Mouse (Mus musculus): ENCODE measurements at regions not wholly inside any gene's neighbourhood (a gene's known extent, or its start where the extent isn't known, plus 50 kb on each side); places are given as distances from the start of the nearest gene placed in this dataset.

GRCm38 (mm10) chr17:68115599-68115998, 111.7 kb upstream of the Arhgap28 start:
- TF ChIP-seq POLR2A (IDR thresholded peaks at IDR 0.05; ENCODE audit: low read depth, low read length), result no peak
- no peak for TF ChIP-seq CTCF (IDR thresholded peaks at IDR 0.05; ENCODE audit: extremely low read depth, insufficient read depth, insufficient read length, insufficient replicate concordance)
- Histone ChIP-seq H3K36me3 (ENCODE audit: control insufficient read depth, insufficient read depth, low read length) (no peaks in the 10 kb centered on the region), H3K4me1 (ENCODE audit: control insufficient read depth, insufficient read depth, insufficient read length) (no peaks in the 10 kb centered on the region), H3K27me3 (ENCODE audit: control insufficient read depth, insufficient read depth, low read length) (no peaks in the 10 kb centered on the region), H3K4me3 (ENCODE audit: extremely low read depth, insufficient read depth, insufficient read length) (no peak overlapping the region), H3K27ac (ENCODE audit: insufficient read depth, low read length) (no peak overlapping the region)
- WGBS, result 84% methylated on average over 4 of the region's 4 CpGs
- no peak for DNase-seq (ENCODE audit: low read depth in 1 of 2, low spot score in 2 of 2)

DNA sequence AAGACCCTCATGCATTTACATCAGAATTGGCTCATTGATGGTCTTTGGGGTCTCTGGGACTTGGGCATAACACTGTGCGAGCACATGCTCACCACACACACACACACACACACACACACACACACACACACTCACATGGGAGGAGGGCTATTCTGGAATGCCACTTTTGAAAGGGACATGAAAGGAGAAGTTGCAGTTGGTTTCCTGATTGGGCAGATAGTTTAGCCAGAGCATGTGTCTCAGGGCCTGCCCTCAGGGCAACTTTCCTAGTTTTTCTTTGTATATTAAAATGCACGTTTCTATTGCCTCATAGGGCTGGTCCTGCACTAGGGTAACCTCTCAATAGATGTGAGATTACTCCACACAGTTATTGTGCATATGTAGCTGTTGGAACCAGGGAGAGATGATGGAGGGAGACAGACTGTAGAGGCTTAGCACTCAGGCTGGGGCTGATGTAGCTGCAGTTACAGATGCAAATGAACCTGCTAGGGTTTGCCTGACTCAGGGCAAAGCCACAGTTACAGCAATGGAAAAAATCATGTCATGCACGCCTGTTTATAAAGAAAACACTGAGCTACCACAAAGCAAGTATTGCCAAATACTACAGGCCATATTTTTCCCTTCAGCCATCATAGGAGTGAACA, 115.3 kb upstream of the Arhgap28 start:
- 44% methylated on average over 3 of the region's 3 CpGs for WGBS
- H3K36me3 ChIP-seq (ENCODE audit: control insufficient read depth, insufficient read depth, low read length), result no peaks in the 10 kb centered on the region
- H3K27me3 ChIP-seq (ENCODE audit: control insufficient read depth, insufficient read depth, low read length), result no peaks in the 10 kb centered on the region
- no peak overlapping the region for H3K4me3 ChIP-seq (ENCODE audit: extremely low read depth, insufficient read depth, insufficient read length)
- H3K27ac ChIP-seq (ENCODE audit: insufficient read depth, low read length), result no peak overlapping the region
- H3K4me1 ChIP-seq (ENCODE audit: control insufficient read depth, insufficient read depth, insufficient read length), result no peaks in the 10 kb centered on the region
- no peak for TF ChIP-seq POLR2A (IDR thresholded peaks at IDR 0.05; ENCODE audit: low read depth, low read length)
- no peak for TF ChIP-seq CTCF (IDR thresholded peaks at IDR 0.05; ENCODE audit: extremely low read depth, insufficient read depth, insufficient read length, insufficient replicate concordance)
- no peak for DNase-seq (ENCODE audit: low read depth in 1 of 2, low spot score in 2 of 2)

GRCm38 (mm10) chr17:68120230-68120629, 116.3 kb upstream of the Arhgap28 start:
- Histone ChIP-seq H3K27me3 (ENCODE audit: control insufficient read depth, insufficient read depth, low read length) (no peaks in the 10 kb centered on the region), H3K27ac (ENCODE audit: insufficient read depth, low read length) (no peak overlapping the region), H3K4me3 (ENCODE audit: extremely low read depth, insufficient read depth, insufficient read length) (no peak overlapping the region), H3K4me1 (ENCODE audit: control insufficient read depth, insufficient read depth, insufficient read length) (no peaks in the 10 kb centered on the region), H3K36me3 (ENCODE audit: control insufficient read depth, insufficient read depth, low read length) (no peaks in the 10 kb centered on the region)
- WGBS, result 84% methylated on average over 5 of the region's 5 CpGs
- TF ChIP-seq POLR2A (IDR thresholded peaks at IDR 0.05; ENCODE audit: low read depth, low read length) (no peak), CTCF (IDR thresholded peaks at IDR 0.05; ENCODE audit: extremely low read depth, insufficient read depth, insufficient read length, insufficient replicate concordance) (no peak)
- DNase-seq (ENCODE audit: low read depth in 1 of 2, low spot score in 2 of 2), result no peak

DNA sequence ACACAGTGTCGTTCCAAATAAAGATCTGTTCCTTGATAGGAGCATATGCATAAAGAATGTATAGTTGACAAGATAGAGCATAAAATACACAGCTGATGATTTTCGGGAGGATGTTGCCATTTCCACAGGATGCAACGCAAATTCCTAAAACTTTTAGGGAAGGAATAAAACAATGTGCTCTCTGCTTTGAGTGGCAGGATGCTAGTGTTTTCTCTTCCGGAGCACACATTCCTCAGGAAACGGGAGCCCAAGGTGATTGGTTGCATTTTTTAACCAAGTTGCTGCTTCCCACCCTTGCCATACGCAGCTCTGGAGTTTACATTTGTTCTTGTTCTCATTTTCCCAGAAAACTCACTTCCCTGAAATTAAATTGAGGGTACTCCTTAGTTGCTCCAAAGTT, 116.8 kb upstream of the Arhgap28 start:
- no peaks in the 10 kb centered on the region for H3K36me3 ChIP-seq (ENCODE audit: control insufficient read depth, insufficient read depth, low read length)
- H3K27ac ChIP-seq (ENCODE audit: insufficient read depth, low read length), result no peak overlapping the region
- DNase-seq (ENCODE audit: low read depth in 1 of 2, low spot score in 2 of 2), result no peak
- no peak overlapping the region for H3K4me3 ChIP-seq (ENCODE audit: extremely low read depth, insufficient read depth, insufficient read length)
- no peaks in the 10 kb centered on the region for H3K4me1 ChIP-seq (ENCODE audit: control insufficient read depth, insufficient read depth, insufficient read length)
- TF ChIP-seq POLR2A (IDR thresholded peaks at IDR 0.05; ENCODE audit: low read depth, low read length), result no peak
- no peak for TF ChIP-seq CTCF (IDR thresholded peaks at IDR 0.05; ENCODE audit: extremely low read depth, insufficient read depth, insufficient read length, insufficient replicate concordance)
- no peaks in the 10 kb centered on the region for H3K27me3 ChIP-seq (ENCODE audit: control insufficient read depth, insufficient read depth, low read length)
- WGBS, result 85% methylated on average over 6 of the region's 6 CpGs

DNA sequence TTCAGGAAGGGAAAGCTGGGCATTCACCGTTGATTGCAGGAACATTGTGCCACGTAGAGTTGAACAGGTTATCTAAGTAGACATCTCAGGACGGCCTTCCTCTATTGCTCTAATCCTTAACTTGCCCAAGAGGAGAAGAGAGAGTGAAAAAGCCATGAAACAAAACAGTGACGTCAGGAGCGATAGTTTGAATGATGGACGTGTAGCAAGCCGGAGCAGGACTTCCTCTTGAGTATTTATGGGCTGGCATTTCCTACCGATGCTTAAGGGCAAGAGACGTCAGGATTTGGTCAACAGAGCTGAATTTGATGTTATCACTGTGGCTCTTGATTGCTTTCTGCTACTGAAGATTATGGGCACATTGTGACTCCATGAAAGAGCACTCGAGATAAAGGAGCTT, 130.5 kb upstream of the Arhgap28 start:
- H3K27ac ChIP-seq (ENCODE audit: insufficient read depth, low read length), result no peak overlapping the region
- no peaks in the 10 kb centered on the region for H3K4me1 ChIP-seq (ENCODE audit: control insufficient read depth, insufficient read depth, insufficient read length)
- 33% methylated on average over 10 of the region's 10 CpGs for WGBS
- no peak for DNase-seq (ENCODE audit: low read depth in 1 of 2, low spot score in 2 of 2)
- no peaks in the 10 kb centered on the region for H3K36me3 ChIP-seq (ENCODE audit: control insufficient read depth, insufficient read depth, low read length)
- no peak overlapping the region for H3K4me3 ChIP-seq (ENCODE audit: extremely low read depth, insufficient read depth, insufficient read length)
- H3K27me3 ChIP-seq (ENCODE audit: control insufficient read depth, insufficient read depth, low read length), result no peaks in the 10 kb centered on the region
- no peak for TF ChIP-seq CTCF (IDR thresholded peaks at IDR 0.05; ENCODE audit: extremely low read depth, insufficient read depth, insufficient read length, insufficient replicate concordance)
- no peak for TF ChIP-seq POLR2A (IDR thresholded peaks at IDR 0.05; ENCODE audit: low read depth, low read length)

GRCm38 (mm10) chr17:68135436-68135835, 131.5 kb upstream of the Arhgap28 start:
- WGBS, result 71% methylated on average over 5 of the region's 5 CpGs
- TF ChIP-seq CTCF (IDR thresholded peaks at IDR 0.05; ENCODE audit: extremely low read depth, insufficient read depth, insufficient read length, insufficient replicate concordance), result no peak
- no peak for TF ChIP-seq POLR2A (IDR thresholded peaks at IDR 0.05; ENCODE audit: low read depth, low read length)
- Histone ChIP-seq H3K4me1 (ENCODE audit: control insufficient read depth, insufficient read depth, insufficient read length) (no peaks in the 10 kb centered on the region), H3K27ac (ENCODE audit: insufficient read depth, low read length) (no peak overlapping the region), H3K4me3 (ENCODE audit: extremely low read depth, insufficient read depth, insufficient read length) (no peak overlapping the region), H3K36me3 (ENCODE audit: control insufficient read depth, insufficient read depth, low read length) (no peaks in the 10 kb centered on the region), H3K27me3 (ENCODE audit: control insufficient read depth, insufficient read depth, low read length) (no peaks in the 10 kb centered on the region)
- no peak for DNase-seq (ENCODE audit: low read depth in 1 of 2, low spot score in 2 of 2)

DNA sequence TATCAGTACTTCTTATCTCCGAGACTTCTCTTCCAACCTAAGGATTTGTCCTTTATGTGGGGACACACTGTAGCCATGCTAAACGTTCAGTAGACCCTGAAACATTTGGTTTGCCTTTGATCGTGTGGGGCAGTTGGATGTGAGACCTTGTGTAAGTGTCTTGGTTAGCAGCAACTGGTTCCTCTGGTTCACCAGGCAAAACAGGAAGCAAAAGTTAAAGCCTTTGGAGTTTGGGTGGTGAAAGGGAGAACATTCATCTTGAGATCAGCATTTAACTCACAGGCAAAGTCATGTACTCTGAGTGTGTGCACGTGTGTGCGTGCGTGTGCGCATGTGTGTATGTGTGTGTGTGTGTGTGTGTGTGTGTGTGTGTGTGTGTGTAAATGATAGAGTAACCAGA, 130.3 kb upstream of the L3mbtl4 start:
- TF ChIP-seq POLR2A (IDR thresholded peaks at IDR 0.05; ENCODE audit: low read depth, low read length) (no peak), CTCF (IDR thresholded peaks at IDR 0.05; ENCODE audit: extremely low read depth, insufficient read depth, insufficient read length, insufficient replicate concordance) (no peak)
- 73% methylated on average over 7 of the region's 7 CpGs for WGBS
- DNase-seq (ENCODE audit: low read depth in 1 of 2, low spot score in 2 of 2), result no peak

More for the DNA sequence above, 130.3 kb upstream of the L3mbtl4 start:
- Histone ChIP-seq H3K27me3 (ENCODE audit: control insufficient read depth, insufficient read depth, low read length) (no peaks in the 10 kb centered on the region), H3K27ac (ENCODE audit: insufficient read depth, low read length) (no peak overlapping the region), H3K36me3 (ENCODE audit: control insufficient read depth, insufficient read depth, low read length) (no peaks in the 10 kb centered on the region), H3K4me3 (ENCODE audit: extremely low read depth, insufficient read depth, insufficient read length) (no peak overlapping the region), H3K4me1 (ENCODE audit: control insufficient read depth, insufficient read depth, insufficient read length) (no peaks in the 10 kb centered on the region)
